Mouse (Mus musculus) small intestine, adult 2 months (tissue): ENCODE measurements around the gene Hoxb3.

Experiments used
- CTCF ChIP-seq: fragments of 200-500 bp; IDR thresholded peaks from 2 replicates; pipeline ENCODE4 v1.5.1; 2012; ENCODE audit warnings: low read depth, mild to moderate bottlenecking, control low read depth, inconsistent platforms, low read length, moderate library complexity, mixed read lengths; ENCODE audit not compliant: insufficient replicate concordance, insufficient read length; ENCODE audit errors: extremely low read depth
- POLR2A ChIP-seq: fragments of 200-500 bp; IDR thresholded peaks from 2 replicates; pipeline ENCODE4 v1.6.1; 2012; ENCODE audit warnings: low read depth, mild to moderate bottlenecking, control low read depth, inconsistent platforms, low read length, moderate library complexity

GRCm38 (mm10) chr11:96368686-96369085, 45.6 kb downstream of the Hoxb3 start:
- TF ChIP-seq CTCF (no peak), POLR2A (no peak)
